Mouse (Mus musculus): ENCODE results near the gene Mfap2.

GRCm38 (mm10) chr4:141030541-141031206 lies 20.5 kb downstream of the Mfap2 start:
- no peak for TF ChIP-seq CTCF (IDR thresholded peaks at IDR 0.05; ENCODE audit: extremely low read depth, insufficient read depth, low read length)
- TF ChIP-seq POLR2A (IDR thresholded peaks at IDR 0.05; ENCODE audit: extremely low read depth, insufficient read depth, low read length) = no peak
